Mouse (Mus musculus): ENCODE results near the gene Noc2l. TPM values are rescaled to one million over a fixed set of nuclear protein-coding genes. Genes with fewer than 3 reads are reported as not detected.

Noc2l gene
- total RNA-seq (2015) (72.3 and 81.6 TPM in 2 replicates), total RNA-seq (2017) (122 and 140 TPM in 2 replicates)

DNA sequence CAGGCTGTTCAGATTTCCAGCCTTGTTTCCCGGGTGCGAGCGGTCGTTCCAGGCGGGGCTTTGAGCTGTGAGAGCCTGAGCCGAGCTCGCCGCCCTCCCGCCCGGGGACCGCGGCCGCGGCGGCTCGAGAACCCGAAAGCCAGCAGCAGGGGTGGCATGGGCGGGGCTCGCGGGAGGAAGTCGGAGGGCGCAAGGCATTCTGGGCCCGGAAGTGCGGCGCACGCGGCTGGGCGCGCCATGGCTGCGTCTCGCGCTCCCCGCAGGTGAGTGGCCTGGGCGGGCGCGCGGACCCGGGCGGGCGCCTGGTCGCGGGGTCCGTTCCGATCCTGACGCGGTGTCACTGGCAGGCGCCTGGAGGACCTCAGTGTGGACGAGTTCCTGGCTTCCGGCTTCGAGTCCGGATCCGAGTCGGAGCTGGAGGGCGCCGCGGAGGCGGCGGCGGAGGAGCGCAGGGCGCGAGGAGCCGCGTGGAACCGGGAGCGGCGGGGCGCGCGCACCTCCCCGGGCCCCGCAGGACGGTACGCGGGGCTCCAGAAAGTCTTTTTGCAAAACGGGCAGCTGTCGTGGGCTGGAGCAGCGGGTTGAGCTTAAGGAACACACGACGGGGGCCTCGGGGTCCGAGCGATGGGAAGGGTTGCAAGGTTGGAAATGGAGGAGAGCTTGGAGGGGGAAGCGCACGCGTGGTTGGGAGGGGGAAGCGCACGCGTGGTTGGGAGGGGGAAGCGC is at the start of gene Noc2l:
Gene Noc2l (plus strand): TSS at position 203 of the 726 bp plus-strand sequence.
- peak; percentile 73 for ATAC-seq (replicated peaks; ENCODE audit: poor library complexity)

- peak; percentile 59 for ATAC-seq (replicated peaks; ENCODE audit: poor library complexity)
These were observed 47.5 kb upstream of the Noc2l start for GRCm38 (mm10) chr4:156188162-156188810.

DNA sequence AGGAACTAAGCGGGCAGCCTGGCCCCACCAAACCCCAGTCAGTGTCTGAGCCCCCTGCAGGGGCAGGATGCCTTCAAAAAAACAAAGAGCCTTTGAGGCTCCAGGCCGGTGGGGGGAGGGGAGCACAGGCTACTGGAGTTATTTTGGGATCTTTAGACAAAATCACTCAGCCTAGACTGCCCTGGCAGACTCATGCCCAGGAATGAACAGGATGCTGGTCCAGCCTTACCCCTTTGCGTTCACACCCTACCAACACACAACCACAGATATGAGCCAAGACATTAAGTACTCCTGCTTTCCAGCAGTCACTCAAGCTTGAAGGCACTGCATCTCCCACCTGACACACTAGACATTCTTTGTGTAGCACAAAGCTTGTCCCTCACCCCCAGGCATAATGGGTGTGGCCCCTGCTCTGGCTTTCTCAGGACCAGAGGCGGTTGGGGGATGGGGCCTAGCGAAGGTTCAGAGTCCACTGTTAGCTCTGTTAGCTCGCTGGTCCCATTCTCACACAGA is 46.9 kb upstream of the Noc2l start:
- ATAC-seq (replicated peaks; ENCODE audit: poor library complexity) = no peak

DNA sequence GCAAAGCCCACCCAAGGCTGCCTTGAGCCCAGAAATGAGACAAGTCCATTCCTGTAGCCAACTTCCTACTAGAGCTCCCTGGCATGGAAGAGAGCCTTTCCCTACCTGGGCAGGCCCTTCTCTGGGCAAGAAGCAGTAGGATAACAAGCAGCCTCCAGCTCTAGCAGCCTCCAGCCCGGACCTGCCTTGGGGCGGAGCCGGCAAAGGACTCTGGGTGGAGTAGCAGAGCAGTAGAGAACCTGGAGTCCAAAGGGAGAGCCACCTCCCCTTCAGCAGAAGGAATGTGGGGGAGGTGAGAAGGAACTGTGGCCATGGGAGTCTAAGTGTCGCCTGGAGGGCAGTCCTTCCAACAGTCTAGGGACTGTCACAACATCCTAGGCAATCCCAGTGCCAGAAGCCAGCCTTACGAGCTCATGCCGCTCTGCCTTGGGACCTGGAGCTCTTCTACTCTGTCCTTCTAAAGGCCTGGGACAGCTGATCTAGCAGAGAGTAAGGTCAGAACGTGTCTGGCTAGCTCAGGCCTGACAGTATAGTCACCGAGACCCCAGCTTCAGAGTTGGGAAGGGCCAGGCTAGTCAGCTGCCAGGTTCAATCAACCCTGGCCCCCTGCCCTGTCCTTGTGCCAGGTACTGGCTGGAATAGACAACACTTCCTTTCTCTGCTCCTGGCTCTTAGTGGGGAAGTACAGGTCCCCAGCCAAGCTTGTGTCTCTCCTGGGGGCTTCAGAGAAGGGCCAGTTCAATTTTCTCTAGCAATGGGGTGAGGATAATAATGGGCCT is 43.2 kb upstream of the Noc2l start:
- no peak for ATAC-seq (replicated peaks; ENCODE audit: poor library complexity)

GRCm38 (mm10) chr4:156193200-156193590 is 42.6 kb upstream of the Noc2l start:
- ATAC-seq (replicated peaks; ENCODE audit: poor library complexity) = no peak

DNA sequence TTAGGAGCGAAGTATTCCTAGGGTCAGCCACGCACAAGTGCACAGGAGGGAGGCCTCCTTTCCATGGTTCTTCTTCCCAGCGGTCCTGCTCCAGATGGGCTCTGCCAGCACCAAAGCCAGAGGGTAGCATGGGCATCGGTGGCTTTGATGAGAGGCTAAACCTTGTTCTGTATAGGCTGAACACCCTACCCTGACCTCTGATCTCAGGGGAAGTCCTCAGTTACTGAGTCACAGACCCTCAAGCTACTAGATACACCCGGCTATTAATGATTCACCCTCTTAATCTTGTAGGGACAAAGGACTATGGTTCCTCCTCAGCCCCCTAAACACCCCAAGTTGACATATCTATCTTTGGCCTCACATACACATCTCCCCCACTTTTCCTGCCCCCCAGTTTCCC is 41.9 kb upstream of the Noc2l start:
- ATAC-seq (replicated peaks; ENCODE audit: poor library complexity) = no peak

DNA sequence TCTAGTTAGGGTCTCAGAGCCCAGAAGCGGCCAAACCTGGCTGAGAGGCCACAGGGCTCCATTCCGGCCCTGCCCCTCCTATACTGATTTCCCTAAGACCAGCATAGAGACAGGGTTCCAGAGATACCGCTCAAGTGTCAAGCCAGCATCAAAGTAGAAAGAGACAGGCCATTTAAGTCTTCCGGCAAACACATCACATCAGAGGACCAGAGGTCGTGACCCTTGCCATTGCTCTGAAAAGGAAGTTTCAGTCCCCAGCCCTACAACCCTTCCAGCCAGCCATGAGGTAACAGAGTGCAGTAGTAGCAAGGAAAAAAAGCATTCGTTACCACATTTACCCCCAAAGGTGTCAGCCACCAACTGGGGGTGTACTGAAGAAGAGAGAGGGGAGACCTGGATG is 41.5 kb upstream of the Noc2l start:
- ATAC-seq (replicated peaks; ENCODE audit: poor library complexity) = no peak

- no peak for ATAC-seq (replicated peaks; ENCODE audit: poor library complexity)
These were observed 39.6 kb upstream of the Noc2l start for GRCm38 (mm10) chr4:156195927-156196870.

DNA sequence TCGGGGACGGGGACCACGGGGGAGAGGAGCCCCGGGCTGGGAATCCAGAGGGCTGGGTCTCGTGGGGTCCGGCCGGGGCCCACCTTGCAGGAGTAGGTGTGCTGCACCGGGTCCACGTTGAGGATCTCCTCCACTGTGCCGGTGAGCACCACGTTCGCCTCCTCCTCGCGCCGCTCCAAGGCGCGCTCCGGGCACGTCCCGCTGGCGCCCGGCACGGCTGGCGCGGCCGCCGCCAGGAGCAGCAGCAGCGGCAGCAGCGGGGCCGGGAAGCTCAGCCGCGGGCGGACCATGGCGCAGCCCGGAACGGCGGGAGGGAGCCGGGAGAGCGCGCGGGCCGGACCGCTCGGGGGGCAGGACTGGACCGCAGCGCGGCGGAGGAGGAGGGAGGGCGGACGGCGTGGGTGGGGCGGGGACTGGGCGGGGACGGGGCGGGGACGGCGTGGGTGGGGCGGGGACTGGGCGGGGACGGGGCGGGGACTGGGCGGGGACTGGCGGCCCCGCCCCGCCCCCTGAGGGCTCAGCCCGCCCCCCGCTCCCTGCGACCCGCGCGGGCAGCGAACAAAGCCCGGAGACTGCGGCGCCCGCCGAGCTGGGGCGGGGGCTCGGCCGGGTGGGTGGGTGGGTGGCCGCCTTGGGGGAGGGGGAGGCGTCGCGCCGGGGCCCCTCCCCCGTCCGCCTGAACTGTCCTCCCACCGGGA is 38.5 kb upstream of the Noc2l start, which contains the start of gene Agrn:
Gene Agrn (minus strand): TSS at position 358 of the 698 bp plus-strand sequence.
- ATAC-seq (replicated peaks; ENCODE audit: poor library complexity) = peak; percentile 52

- ATAC-seq (replicated peaks; ENCODE audit: poor library complexity) = peak; percentile 70
These were observed 38.0 kb upstream of the Noc2l start for GRCm38 (mm10) chr4:156197829-156198205.

DNA sequence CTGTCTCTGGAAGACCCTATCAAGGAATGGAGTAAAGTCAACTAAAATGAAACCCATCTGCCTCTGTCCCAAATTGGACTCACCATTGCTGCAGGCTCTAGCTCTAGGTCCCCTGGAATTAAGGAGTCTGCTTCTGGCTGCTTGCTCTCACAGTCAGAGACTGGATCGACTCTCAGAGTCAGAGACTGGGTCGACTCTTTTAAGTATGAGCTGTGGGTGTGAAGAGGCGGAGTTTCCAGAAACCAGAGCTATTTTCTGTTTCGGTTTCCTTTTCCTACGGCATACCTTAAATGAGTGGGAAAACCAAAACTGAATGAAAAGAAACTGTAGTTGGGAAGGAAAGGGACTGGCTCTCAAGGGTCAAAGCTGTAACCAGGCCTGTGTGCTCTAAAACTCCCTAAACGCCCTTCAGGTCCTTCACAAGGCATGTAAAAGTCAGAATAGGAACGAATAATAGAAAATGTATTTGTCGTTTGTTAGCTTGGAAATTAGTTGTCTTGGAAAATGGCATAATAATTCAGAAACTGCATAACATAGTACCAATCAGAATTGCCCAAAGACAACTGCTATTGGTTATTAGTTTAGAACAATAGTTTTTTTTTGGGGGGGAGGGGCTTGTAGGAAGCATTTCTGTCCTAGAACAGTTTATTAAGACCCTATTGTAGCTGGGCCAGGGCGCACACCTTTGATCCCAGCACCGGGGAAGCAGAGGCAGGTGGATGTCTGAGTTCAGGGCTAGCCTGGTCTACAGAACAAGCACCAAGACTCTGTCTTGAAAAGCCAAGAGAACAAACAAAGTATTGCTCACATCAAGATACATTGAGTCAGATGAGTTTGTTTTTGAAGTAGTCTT is 35.0 kb upstream of the Noc2l start, which contains the start of gene Isg15:
Gene Isg15 (minus strand): TSS at position 196 of the 853 bp plus-strand sequence.
- peak; percentile 12; the same call in 1 of the 2 replicates for ATAC-seq (replicated peaks; ENCODE audit: poor library complexity)

DNA sequence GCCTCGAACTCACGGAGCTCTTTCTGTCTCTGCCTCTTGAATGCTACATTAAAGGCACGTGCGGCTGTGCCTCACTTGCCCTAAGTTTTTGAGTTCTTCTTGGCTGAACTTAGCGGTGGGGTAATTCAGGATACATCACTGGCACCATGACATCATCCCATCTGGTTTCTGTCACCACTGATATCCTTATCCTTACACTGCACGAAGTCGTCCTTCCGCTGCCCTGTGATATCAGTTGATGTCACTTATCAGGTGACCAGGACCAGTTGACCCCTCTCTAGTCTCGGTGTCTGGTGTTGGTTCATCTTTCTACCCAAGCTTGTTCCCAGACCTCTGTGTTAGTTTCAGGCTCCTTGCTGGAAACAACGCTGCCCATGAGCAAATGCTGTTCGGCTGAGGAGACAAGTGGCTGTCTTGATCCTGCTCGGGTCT is 33.3 kb upstream of the Noc2l start:
- ATAC-seq (replicated peaks; ENCODE audit: poor library complexity) = peak; percentile 54

- peak; percentile 77 for ATAC-seq (replicated peaks; ENCODE audit: poor library complexity)
These were observed 32.8 kb upstream of the Noc2l start, which contains the start of gene AW011738 for GRCm38 (mm10) chr4:156203001-156203412. TSS of gene AW011738 (plus strand) at chr4:156203304.

GRCm38 (mm10) chr4:156203413-156204131 is 32.2 kb upstream of the Noc2l start:
- peak; percentile 15 for ATAC-seq (replicated peaks; ENCODE audit: poor library complexity)

DNA sequence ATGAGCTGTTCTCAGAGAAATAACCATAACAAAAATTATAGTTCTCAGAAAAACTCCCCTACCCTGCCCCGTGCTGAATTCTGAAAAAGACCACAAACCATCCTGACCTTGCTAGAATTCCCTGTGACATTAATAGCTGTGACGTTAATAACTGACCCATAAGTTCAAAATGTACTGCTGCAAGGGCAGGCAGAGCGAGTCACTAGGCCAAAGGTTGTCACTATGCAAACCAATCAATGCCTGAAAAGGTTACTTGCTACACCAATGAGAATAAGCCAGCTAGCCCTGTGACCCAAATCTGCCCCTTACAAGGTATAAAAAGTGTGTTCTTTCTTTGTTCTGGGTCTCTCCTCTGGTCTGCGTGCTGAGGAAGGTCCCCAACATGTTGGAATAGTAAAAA is 26.9 kb upstream of the Noc2l start:
- ATAC-seq (replicated peaks; ENCODE audit: poor library complexity) = no peak

GRCm38 (mm10) chr4:156209963-156210635 is 25.7 kb upstream of the Noc2l start:
- peak; percentile 83 for ATAC-seq (replicated peaks; ENCODE audit: poor library complexity)

DNA sequence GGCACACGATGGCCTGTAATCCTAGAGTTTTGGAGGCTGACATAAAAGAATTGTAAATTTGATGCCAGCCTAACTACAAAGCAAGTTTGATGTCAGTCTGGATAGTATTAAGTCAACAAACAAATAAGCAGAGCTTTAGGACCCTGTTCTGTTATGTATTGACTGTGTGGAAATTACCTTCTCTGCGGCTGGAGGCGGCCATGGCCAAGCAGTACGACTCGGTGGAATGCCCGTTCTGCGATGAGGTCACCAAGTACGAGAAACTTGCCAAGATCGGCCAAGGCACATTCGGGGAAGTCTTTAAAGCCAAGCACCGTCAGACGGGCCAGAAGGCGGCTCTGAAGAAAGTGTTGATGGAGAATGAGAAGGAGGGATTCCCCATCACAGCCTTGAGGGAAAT is 22.7 kb upstream of the Noc2l start:
- ATAC-seq (replicated peaks; ENCODE audit: poor library complexity) = no peak

Data from megakaryocyte progenitor cell, adult 5-6 weeks (primary cell).